Mouse (Mus musculus): ENCODE results near the gene Mrps18b. TPM values are rescaled to one million over a fixed set of nuclear protein-coding genes. Genes with fewer than 3 reads are reported as not detected.
A peak's percentile ranks its signal among the peaks of the same experiment; 100 is the strongest.
"Not testable (repeated sequence)": the region's sequence is repeated elsewhere in the genome, so short reads cannot be mapped to it uniquely, and the experiment has no call there.

Mrps18b gene
- 65.3 and 66.2 TPM in 2 replicates for polyA plus RNA-seq (2014; fragmentation: Nextera tagmentation; extraction: Ambion mirVana)

DNA sequence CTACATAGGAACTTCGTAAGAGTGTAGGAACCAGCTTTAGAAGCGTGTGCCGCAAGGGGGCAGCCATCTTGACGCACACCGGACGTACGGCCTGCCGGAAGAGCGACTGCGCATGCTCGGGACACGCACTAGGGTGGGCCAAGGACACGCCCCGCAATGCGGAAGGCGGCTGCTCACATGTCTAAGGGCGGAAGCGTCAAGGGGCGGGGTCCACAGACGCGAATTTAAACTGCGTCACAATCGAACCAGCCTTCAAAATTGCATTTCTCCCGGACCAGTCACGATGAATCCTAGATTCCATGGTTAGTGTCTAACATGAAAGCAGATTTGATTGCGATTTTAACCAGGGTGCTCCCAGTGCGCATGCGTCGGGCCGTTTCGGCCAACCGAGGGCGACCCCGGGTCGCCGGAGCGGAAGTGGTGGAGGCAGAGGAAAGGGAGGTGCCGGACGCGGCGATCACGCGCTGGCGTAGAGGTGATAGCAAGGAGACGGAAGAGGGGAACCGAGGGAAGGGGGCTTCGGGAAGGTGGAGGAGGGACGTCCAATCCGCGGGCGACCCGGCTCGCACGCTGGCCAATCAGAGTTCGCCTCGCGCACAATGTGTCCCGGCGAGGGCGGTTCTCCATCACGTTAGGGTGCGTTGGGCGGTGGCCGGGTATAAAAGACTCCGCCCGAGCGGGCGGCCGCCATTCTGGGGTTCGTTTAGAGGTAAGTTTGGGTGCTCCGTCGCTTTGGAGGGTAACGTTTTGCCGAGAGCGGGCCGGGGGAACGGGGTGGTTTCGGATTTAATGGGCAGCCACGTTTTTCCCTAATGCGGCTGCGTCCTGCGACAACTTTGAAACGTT lies at the start of gene Mrps18b, which contains the start of gene Ppp1r10:
TSS of gene Mrps18b (minus strand) at position 93 of the 846 bp plus-strand sequence.
TSS of gene Ppp1r10 (plus strand) at position 138 of the 846 bp plus-strand sequence.
- H3K9me3 ChIP-seq (ENCODE audit: control insufficient read depth, low read length): no peaks in the 10 kb centered on the region
- H3K27ac ChIP-seq (ENCODE audit: low read depth, low read length): peak within 1 kb of the TSS; percentile 97
- H3K4me1 ChIP-seq (ENCODE audit: control insufficient read depth, insufficient read depth, low read length): peaks cover 17% of the 10 kb centered on the region
- no peaks in the 10 kb centered on the region for H3K27me3 ChIP-seq (ENCODE audit: control insufficient read depth, insufficient read depth, low read length)
- H3K4me3 ChIP-seq (ENCODE audit: low read depth, low read length): peak within 1 kb of the TSS; percentile 66
- peak; percentile 91 for ATAC-seq (ENCODE audit: low read depth)
- peaks cover 6% of the 10 kb centered on the region for H3K36me3 ChIP-seq (ENCODE audit: control insufficient read depth, insufficient read depth, low read length)
- peak within 1 kb of the TSS; percentile 99 for H3K9ac ChIP-seq (replicated peaks; ENCODE audit: low read depth, low read length)
- under 1% methylated on average over 83 of the region's 83 CpGs for WGBS
- peak within 1 kb of the TSS; percentile 69 for H3K4me2 ChIP-seq (ENCODE audit: low read depth, low read length)

DNA sequence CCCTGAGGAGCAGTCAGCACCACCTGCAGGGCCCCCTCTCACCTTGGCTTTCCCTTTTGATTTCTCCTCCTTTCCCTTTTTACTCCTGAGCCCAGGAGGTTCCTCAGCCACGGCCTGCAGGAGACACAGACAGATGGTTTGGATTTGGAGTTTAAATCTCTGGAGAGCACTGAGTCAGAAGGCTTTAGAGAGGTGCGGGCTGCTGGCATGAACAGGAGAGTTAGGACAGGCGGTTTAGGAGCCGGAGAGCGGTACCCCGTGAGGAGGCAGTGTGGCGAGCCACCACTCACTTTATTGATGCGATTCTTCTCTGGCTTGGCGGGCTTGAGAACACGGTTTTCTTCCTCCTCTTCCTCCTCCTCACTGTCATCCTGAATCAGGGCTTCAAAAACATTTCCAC lies 47.1 kb upstream of the Mrps18b start:
- ATAC-seq (ENCODE audit: low read depth): no peak
- no peak overlapping the region for H3K9ac ChIP-seq (replicated peaks; ENCODE audit: low read depth, low read length)
- peaks cover 54% of the 10 kb centered on the region for H3K36me3 ChIP-seq (ENCODE audit: control insufficient read depth, insufficient read depth, low read length)
- no peaks in the 10 kb centered on the region for H3K27me3 ChIP-seq (ENCODE audit: control insufficient read depth, insufficient read depth, low read length)
- H3K4me3 ChIP-seq (ENCODE audit: low read depth, low read length): no peak overlapping the region
- peaks cover 2% of the 10 kb centered on the region; the same call in 1 of the 2 replicates for H3K4me1 ChIP-seq (ENCODE audit: control insufficient read depth, insufficient read depth, low read length)
- H3K9me3 ChIP-seq (ENCODE audit: control insufficient read depth, low read length): no peaks in the 10 kb centered on the region
- H3K4me2 ChIP-seq (ENCODE audit: low read depth, low read length): no peak overlapping the region
- no peak overlapping the region for H3K27ac ChIP-seq (ENCODE audit: low read depth, low read length)
- WGBS: 95% methylated on average over 10 of the region's 10 CpGs

DNA sequence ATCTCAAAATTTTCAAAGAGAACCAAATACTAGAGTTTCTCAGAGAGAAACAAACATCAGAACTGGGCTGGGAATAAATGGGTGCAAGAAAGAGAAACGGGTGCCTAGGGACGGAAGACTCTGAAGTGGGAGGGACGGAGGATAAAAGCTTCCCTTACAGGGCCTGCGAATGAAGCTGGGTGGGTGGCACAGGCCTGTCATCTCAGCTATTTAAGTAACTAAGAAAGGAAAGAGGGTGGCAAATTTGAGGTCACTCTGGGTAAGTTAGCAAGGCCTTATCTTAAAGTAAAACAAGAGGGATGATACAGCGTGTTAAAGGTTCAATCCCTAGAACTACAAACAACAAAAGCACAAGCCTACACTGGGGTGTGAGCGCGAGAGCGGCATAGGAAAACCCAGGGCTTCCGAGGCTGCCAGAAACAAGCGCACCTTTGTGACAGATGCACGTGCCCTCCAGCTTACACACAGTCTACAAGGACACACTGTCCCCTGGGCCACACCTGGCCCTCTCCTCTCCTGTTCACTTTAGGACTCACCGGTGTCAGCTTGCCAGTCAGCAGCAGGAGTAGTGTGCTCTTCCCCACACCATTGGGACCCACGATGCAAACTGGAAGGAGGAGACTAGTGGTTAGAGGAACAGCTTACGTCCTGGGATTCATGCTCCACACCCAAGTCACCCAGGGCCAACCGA lies 42.5 kb upstream of the Mrps18b start:
- Histone ChIP-seq H3K27me3 (ENCODE audit: control insufficient read depth, insufficient read depth, low read length) (no peaks in the 10 kb centered on the region), H3K4me2 (ENCODE audit: low read depth, low read length) (no peak overlapping the region), H3K9ac (replicated peaks; ENCODE audit: low read depth, low read length) (no peak overlapping the region), H3K36me3 (ENCODE audit: control insufficient read depth, insufficient read depth, low read length) (peaks cover 72% of the 10 kb centered on the region), H3K9me3 (ENCODE audit: control insufficient read depth, low read length) (no peaks in the 10 kb centered on the region), H3K27ac (ENCODE audit: low read depth, low read length) (no peak overlapping the region), H3K4me3 (ENCODE audit: low read depth, low read length) (no peak overlapping the region), H3K4me1 (ENCODE audit: control insufficient read depth, insufficient read depth, low read length) (no peaks in the 10 kb centered on the region)
- ATAC-seq (ENCODE audit: low read depth): no peak
- 97% methylated on average over 15 of the region's 15 CpGs for WGBS

DNA sequence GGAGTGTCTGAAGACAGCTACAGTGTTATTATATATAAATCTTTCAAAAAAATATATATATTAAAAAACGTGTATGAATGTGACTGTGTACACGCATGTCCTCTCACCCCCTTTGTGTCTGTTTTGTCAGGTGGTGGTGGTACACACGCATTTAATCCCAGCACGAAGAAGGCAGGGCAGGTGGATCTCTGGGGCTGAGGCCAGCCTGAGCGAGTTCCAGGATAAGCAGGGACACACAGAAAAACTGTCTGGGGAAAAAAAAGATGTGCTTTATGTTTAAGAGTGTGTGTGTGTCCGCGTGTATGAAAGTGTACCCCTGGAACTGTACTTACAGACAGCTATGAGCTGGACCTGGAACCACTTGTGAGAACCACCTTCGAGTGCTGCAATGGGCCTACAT lies 38.5 kb upstream of the Mrps18b start:
- WGBS: 80% methylated on average over 8 of the region's 8 CpGs
- H3K4me1 ChIP-seq (ENCODE audit: control insufficient read depth, insufficient read depth, low read length): no peaks in the 10 kb centered on the region
- no peaks in the 10 kb centered on the region for H3K27me3 ChIP-seq (ENCODE audit: control insufficient read depth, insufficient read depth, low read length)
- H3K4me3 ChIP-seq (ENCODE audit: low read depth, low read length): no peak overlapping the region
- no peak for ATAC-seq (ENCODE audit: low read depth)
- H3K9ac ChIP-seq (replicated peaks; ENCODE audit: low read depth, low read length): no peak overlapping the region
- no peaks in the 10 kb centered on the region for H3K9me3 ChIP-seq (ENCODE audit: control insufficient read depth, low read length)
- H3K36me3 ChIP-seq (ENCODE audit: control insufficient read depth, insufficient read depth, low read length): peaks cover 35% of the 10 kb centered on the region
- no peak overlapping the region for H3K27ac ChIP-seq (ENCODE audit: low read depth, low read length)
- H3K4me2 ChIP-seq (ENCODE audit: low read depth, low read length): no peak overlapping the region

DNA sequence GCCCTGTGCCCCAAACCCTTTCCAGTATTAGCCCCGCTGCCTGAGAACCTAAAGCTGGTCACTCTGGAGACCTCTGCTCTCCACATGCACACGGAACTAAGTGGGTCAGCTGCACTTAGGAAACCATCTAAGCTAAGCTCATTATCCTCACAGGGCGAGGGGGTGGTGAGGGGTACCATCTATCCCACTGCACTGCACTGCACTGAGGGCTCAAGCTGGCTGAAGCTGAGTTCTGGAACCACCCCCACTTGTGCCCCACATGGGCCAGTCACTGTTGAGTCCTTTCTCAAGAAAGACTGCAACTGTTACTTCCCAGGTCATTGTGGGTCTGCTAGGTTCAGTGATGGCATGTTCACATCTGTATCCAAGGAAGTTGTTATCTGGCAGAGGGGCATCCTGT lies 36.4 kb upstream of the Mrps18b start:
- not testable (repeated sequence) for H3K4me1 ChIP-seq (ENCODE audit: control insufficient read depth, insufficient read depth, low read length); H3K27ac ChIP-seq (ENCODE audit: low read depth, low read length); ATAC-seq (ENCODE audit: low read depth); H3K4me2 ChIP-seq (ENCODE audit: low read depth, low read length); H3K9ac ChIP-seq (replicated peaks; ENCODE audit: low read depth, low read length); H3K9me3 ChIP-seq (ENCODE audit: control insufficient read depth, low read length); H3K27me3 ChIP-seq (ENCODE audit: control insufficient read depth, insufficient read depth, low read length); H3K4me3 ChIP-seq (ENCODE audit: low read depth, low read length)
- 83% methylated on average over 2 of the region's 3 CpGs for WGBS
- H3K36me3 ChIP-seq (ENCODE audit: control insufficient read depth, insufficient read depth, low read length): peaks cover 14% of the 10 kb centered on the region

DNA sequence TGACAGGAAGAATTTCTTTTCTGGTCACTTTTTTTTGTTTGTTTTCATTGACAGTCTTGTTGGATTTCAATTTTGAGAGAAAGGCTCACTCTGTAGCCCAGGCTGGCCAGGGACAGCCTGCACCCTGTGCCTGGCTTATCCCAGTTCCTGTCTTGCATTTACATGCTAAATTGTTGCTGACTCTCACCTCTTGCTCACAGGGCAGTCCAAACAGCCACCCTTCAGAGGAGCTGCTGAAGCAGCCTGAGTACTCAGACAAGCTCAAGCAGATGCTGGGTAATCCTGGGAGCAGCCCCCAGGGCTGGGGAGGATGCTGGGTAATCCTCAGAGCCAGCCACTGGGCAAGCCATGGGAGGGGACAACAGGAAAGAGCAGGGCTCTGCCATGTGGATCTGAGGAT lies 34.8 kb upstream of the Mrps18b start:
- H3K9ac ChIP-seq (replicated peaks; ENCODE audit: low read depth, low read length); H3K36me3 ChIP-seq (ENCODE audit: control insufficient read depth, insufficient read depth, low read length); H3K4me1 ChIP-seq (ENCODE audit: control insufficient read depth, insufficient read depth, low read length); H3K27me3 ChIP-seq (ENCODE audit: control insufficient read depth, insufficient read depth, low read length); H3K4me3 ChIP-seq (ENCODE audit: low read depth, low read length); H3K4me2 ChIP-seq (ENCODE audit: low read depth, low read length); H3K27ac ChIP-seq (ENCODE audit: low read depth, low read length); H3K9me3 ChIP-seq (ENCODE audit: control insufficient read depth, low read length); ATAC-seq (ENCODE audit: low read depth): not testable (repeated sequence)

DNA sequence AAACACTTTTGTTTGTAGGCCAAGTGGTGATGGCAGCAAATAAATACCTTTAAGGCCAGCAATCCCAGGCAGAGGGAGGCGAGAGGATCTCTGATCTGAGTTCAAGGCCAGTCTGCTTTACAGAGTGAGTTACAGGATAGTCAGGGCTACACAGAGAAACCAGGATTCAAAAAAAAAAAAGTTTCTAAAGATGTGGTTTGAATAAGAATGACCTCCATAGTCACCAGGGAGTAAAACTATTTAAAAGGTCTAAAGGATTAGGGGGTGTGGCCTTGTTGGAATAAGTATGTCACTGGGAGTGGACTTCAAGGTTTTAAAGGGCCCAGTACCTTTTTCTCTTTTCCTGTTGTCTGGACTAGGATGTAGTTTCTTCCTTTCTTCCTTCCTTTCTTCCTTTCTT lies 23.8 kb upstream of the Mrps18b start:
- H3K4me2 ChIP-seq (ENCODE audit: low read depth, low read length): no peak overlapping the region
- no peak for ATAC-seq (ENCODE audit: low read depth)
- H3K9ac ChIP-seq (replicated peaks; ENCODE audit: low read depth, low read length): no peak overlapping the region
- no peaks in the 10 kb centered on the region for H3K27me3 ChIP-seq (ENCODE audit: control insufficient read depth, insufficient read depth, low read length)
- WGBS: 49% methylated on average over 1 of the region's 1 CpGs
- no peak overlapping the region for H3K27ac ChIP-seq (ENCODE audit: low read depth, low read length)
- H3K36me3 ChIP-seq (ENCODE audit: control insufficient read depth, insufficient read depth, low read length): no peaks in the 10 kb centered on the region
- no peaks in the 10 kb centered on the region for H3K4me1 ChIP-seq (ENCODE audit: control insufficient read depth, insufficient read depth, low read length)
- no peak overlapping the region for H3K4me3 ChIP-seq (ENCODE audit: low read depth, low read length)
- no peaks in the 10 kb centered on the region for H3K9me3 ChIP-seq (ENCODE audit: control insufficient read depth, low read length)

DNA sequence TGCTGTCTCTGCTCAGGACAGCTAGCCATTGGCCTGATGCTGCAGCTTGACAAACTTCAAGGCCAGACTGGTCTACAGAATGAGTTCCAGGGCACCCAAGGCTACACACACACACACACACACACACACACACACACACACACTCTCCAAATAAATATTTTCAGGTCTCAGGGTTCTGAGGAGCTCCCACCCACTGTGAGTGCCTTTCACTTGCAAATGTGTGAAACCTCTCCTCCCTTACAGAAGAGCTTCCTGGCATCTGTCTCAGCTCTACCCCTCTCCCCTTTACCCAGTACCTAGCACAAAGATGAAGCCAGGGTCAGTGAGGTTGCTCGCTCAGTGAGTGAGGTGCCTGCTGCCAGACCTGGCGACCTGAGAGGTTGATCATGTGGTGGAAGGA lies 22.9 kb upstream of the Mrps18b start:
- Histone ChIP-seq H3K27me3 (ENCODE audit: control insufficient read depth, insufficient read depth, low read length) (no peaks in the 10 kb centered on the region), H3K4me2 (ENCODE audit: low read depth, low read length) (no peak overlapping the region), H3K27ac (ENCODE audit: low read depth, low read length) (no peak overlapping the region), H3K36me3 (ENCODE audit: control insufficient read depth, insufficient read depth, low read length) (no peaks in the 10 kb centered on the region), H3K4me1 (ENCODE audit: control insufficient read depth, insufficient read depth, low read length) (no peaks in the 10 kb centered on the region), H3K9me3 (ENCODE audit: control insufficient read depth, low read length) (no peaks in the 10 kb centered on the region), H3K9ac (replicated peaks; ENCODE audit: low read depth, low read length) (no peak overlapping the region), H3K4me3 (ENCODE audit: low read depth, low read length) (no peak overlapping the region)
- WGBS: 66% methylated on average over 2 of the region's 2 CpGs
- no peak for ATAC-seq (ENCODE audit: low read depth)

DNA sequence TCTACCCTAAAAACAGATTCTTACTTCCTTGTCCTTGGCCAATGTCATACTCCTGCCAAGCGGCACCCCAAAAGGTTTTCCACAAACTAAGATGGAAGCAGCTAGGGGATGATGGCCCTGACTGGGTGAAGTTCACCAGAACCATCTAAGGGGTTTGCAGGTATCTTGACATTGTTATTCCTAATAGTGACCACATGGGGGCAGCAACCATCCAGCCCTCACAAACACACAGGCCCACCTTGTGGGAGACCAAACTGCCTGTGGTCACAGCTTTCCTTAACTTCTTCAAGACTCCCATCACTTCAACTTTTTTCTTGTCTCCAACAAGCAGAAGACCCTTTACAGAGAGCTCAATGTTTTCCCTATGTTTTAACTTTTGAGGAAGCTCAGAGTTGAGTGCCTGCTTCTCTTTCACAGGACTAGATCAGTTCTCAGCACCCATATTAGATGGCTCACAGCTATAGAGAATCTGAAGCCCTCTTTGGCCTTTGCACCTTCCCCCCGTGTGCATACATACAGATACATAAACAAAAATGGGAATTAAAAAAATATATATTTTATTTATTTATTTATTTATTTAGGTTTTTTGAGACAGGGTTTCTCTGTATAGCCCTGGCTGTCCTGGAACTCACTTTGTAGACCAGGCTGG lies 21.6 kb upstream of the Mrps18b start:
- H3K4me3 ChIP-seq (ENCODE audit: low read depth, low read length): no peak overlapping the region
- ATAC-seq (ENCODE audit: low read depth): peak; percentile 74; the same call in 1 of the 2 replicates
- WGBS: 50% methylated on average over 2 of the region's 2 CpGs

More for the DNA sequence above, 21.6 kb upstream of the Mrps18b start:
- no peak overlapping the region for H3K4me2 ChIP-seq (ENCODE audit: low read depth, low read length)
- H3K9me3 ChIP-seq (ENCODE audit: control insufficient read depth, low read length): no peaks in the 10 kb centered on the region
- no peak overlapping the region for H3K9ac ChIP-seq (replicated peaks; ENCODE audit: low read depth, low read length)
- no peak overlapping the region for H3K27ac ChIP-seq (ENCODE audit: low read depth, low read length)
- H3K27me3 ChIP-seq (ENCODE audit: control insufficient read depth, insufficient read depth, low read length): no peaks in the 10 kb centered on the region
- no peaks in the 10 kb centered on the region for H3K4me1 ChIP-seq (ENCODE audit: control insufficient read depth, insufficient read depth, low read length)
- H3K36me3 ChIP-seq (ENCODE audit: control insufficient read depth, insufficient read depth, low read length): no peaks in the 10 kb centered on the region
